Mouse (Mus musculus) limb, embryonic 15.5 days (tissue): Measurements from ENCODE around the gene Ern2. TPM values are rescaled to one million over a fixed set of nuclear protein-coding genes. Genes with fewer than 3 reads are reported as not detected.

Source experiments
- ATAC-seq: fragments of 200-750 bp; cut with Nextera tagmentation; 2 replicates; pipeline ENCODE4 v1.8.0; 2017; ENCODE audit warnings: low read depth, moderate TSS enrichment; ENCODE audit not compliant: insufficient number of reproducible peaks, low FRiP score, low TSS enrichment
- H3K27ac ChIP-seq: fragments of 300-500 bp; sonication (generic); 2 replicates; pipeline ENCODE4 v1.5.1; 2015; ENCODE audit warnings: moderate library complexity, mild to moderate bottlenecking, inconsistent platforms
- H3K27me3 ChIP-seq: fragments of 300-500 bp; sonication (generic); 2 replicates; pipeline ENCODE4 v1.6.1; 2015; ENCODE audit warnings: inconsistent platforms
- H3K36me3 ChIP-seq: fragments of 300-500 bp; sonication (generic); 2 replicates; pipeline ENCODE4 v1.6.1; 2015; ENCODE audit warnings: inconsistent platforms
- H3K4me1 ChIP-seq: fragments of 300-500 bp; sonication (generic); 2 replicates; pipeline ENCODE4 v1.6.1; 2015; ENCODE audit warnings: inconsistent platforms
- H3K4me2 ChIP-seq: fragments of 300-500 bp; sonication (generic); 2 replicates; pipeline ENCODE4 v1.6.1; 2015; ENCODE audit warnings: mild to moderate bottlenecking, inconsistent platforms
- H3K4me3 ChIP-seq: fragments of 300-500 bp; sonication (generic); 2 replicates; pipeline ENCODE4 v1.5.1; 2015; ENCODE audit warnings: mild to moderate bottlenecking, inconsistent platforms
- H3K9ac ChIP-seq: fragments of 300-500 bp; sonication (generic); 2 replicates; pipeline ENCODE4 v1.6.1; 2015; ENCODE audit warnings: inconsistent platforms
- H3K9me3 ChIP-seq: fragments of 300-500 bp; sonication (generic); 2 replicates; pipeline ENCODE4 v1.6.1; 2016; ENCODE audit warnings: inconsistent platforms
- WGBS: fragments of 180-500 bp; shearing (Covaris S2); methylation state at CpG from one replicate; pipeline ENCODE4 v1.1.7; 2015; 5-methylcytosine and 5-hydroxymethylcytosine counted together
- polyA plus RNA-seq: library from polyadenylated mRNA; unstranded; fragments of >200 nt; fragmentation: Nextera tagmentation; extraction: Ambion mirVana; gene quantifications from 2 replicates; pipeline ENCODE4 v1.2.1, GENCODE M21; 2015

Ern2 gene
- polyA plus RNA-seq, 1 experiment from 2014 or later: not detected

DNA sequence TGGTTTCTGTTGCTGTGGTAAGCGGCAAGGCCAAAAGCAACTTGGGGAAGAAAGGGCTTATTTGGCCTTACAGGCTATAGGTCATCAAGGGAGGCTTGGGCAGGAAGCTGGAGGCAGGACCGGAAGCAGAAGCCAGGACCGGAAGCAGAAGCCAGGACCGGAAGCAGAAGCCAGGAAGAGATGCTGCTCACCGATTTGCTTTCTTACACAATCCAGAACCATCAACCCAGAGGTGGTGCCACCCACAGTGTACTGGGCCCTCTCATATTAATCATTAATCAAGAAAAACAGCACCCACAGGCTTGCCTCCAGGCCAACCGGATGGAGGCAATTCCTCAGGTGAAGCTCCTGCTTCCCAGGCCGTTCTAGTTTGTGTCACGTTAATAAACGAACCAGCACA, 10.8 kb upstream of the Ern2 start:
- H3K4me2 ChIP-seq: no peak overlapping the region
- H3K27ac ChIP-seq: no peak overlapping the region
- no peaks in the 10 kb centered on the region for H3K4me1 ChIP-seq
- H3K27me3 ChIP-seq: no peaks in the 10 kb centered on the region
- WGBS: 79% methylated on average over 9 of the region's 9 CpGs
- no peak overlapping the region for H3K9ac ChIP-seq
- no peak for ATAC-seq
- no peak overlapping the region for H3K4me3 ChIP-seq
- H3K36me3 ChIP-seq: no peaks in the 10 kb centered on the region
- no peaks in the 10 kb centered on the region for H3K9me3 ChIP-seq

DNA sequence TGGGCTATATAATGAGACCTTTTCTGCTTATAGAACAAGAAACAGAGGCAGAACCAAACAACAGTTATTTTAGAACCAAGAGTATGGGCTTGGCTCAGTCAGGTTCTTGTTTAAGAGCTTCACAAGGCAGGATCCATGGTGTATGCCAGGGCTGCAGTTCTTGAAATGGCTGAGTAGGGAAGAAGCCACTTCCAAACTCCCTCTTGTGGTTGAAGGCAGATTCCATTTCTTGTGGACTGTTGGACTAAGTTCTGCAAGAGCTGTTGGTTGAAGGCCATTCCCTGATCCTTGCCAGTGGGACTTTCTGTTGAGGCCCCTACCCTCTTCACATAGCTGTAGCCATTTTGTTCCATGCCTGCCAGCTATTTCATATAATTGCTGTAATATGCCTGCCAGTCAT, 7.9 kb upstream of the Ern2 start:
- Histone ChIP-seq H3K36me3 (no peaks in the 10 kb centered on the region), H3K4me1 (no peaks in the 10 kb centered on the region; the same call in 1 of the 2 replicates), H3K27me3 (no peaks in the 10 kb centered on the region), H3K9ac (no peak overlapping the region), H3K27ac (no peak overlapping the region), H3K9me3 (no peaks in the 10 kb centered on the region), H3K4me3 (no peak overlapping the region), H3K4me2 (no peak overlapping the region)
- no peak for ATAC-seq

GRCm38 (mm10) chr7:122191097-122191496, 5.1 kb upstream of the Ern2 start:
- no peak for ATAC-seq
- Histone ChIP-seq H3K36me3 (no peaks in the 10 kb centered on the region), H3K27me3 (no peaks in the 10 kb centered on the region), H3K4me1 (no peaks in the 10 kb centered on the region; the same call in 1 of the 2 replicates), H3K27ac (no peak overlapping the region), H3K9ac (no peak overlapping the region), H3K4me3 (no peak overlapping the region), H3K4me2 (no peak overlapping the region), H3K9me3 (no peaks in the 10 kb centered on the region)
- 56% methylated on average over 10 of the region's 10 CpGs for WGBS

DNA sequence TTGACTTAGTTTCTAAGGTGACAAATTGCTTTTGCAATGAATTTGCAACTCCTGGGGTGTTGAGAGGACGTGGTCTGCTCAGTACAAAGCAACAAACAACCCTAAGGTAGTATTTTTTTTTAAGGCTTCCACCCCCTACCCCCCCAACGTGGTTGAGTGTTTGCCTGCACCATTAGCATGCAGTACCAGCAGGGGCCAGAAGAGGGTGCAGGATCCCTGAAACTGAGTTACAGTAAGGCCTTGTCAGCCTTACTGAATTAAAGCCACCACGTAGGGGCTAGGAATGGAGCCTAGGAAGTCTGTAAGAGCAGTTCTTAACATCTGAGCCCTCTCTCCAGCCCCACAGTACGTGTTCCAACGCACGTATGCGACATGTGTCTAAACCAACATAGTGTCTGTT, 3.5 kb upstream of the Ern2 start:
- no peak overlapping the region for H3K4me3 ChIP-seq
- ATAC-seq: no peak
- H3K9ac ChIP-seq: no peak overlapping the region
- H3K27ac ChIP-seq: no peak overlapping the region
- H3K36me3 ChIP-seq: no peaks in the 10 kb centered on the region
- H3K4me1 ChIP-seq: peaks cover 4% of the 10 kb centered on the region
- 36% methylated on average over 7 of the region's 7 CpGs for WGBS
- no peaks in the 10 kb centered on the region; the same call in 1 of the 2 replicates for H3K27me3 ChIP-seq
- no peaks in the 10 kb centered on the region for H3K9me3 ChIP-seq
- H3K4me2 ChIP-seq: no peak overlapping the region

DNA sequence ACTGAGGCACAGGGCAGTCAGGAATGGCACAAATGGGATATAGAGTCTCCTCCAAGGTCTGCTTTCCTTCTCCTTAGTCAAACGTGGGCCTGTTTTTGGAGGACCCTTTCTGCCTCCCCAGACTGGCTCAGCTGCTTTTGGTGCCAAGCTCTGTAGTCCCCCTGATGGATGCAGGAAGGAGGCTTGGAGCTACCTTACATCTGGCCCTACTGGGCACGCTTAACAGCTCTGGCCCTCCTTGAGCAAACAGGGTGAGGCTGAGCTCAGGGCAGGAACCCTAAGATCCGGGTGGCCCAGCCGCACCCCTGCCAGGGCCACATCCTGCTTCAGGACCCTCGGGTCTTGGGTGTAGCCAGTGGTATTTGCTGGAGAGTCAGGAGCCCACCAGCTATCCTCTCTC, 1.4 kb downstream of the Ern2 start:
- Histone ChIP-seq H3K4me3 (no peak overlapping the region), H3K36me3 (no peaks in the 10 kb centered on the region), H3K9ac (no peak overlapping the region), H3K9me3 (no peaks in the 10 kb centered on the region), H3K27me3 (no peaks in the 10 kb centered on the region; the same call in 1 of the 2 replicates), H3K4me1 (peaks cover 4% of the 10 kb centered on the region), H3K27ac (no peak overlapping the region), H3K4me2 (no peak overlapping the region)
- ATAC-seq: no peak
- WGBS: 67% methylated on average over 5 of the region's 5 CpGs

DNA sequence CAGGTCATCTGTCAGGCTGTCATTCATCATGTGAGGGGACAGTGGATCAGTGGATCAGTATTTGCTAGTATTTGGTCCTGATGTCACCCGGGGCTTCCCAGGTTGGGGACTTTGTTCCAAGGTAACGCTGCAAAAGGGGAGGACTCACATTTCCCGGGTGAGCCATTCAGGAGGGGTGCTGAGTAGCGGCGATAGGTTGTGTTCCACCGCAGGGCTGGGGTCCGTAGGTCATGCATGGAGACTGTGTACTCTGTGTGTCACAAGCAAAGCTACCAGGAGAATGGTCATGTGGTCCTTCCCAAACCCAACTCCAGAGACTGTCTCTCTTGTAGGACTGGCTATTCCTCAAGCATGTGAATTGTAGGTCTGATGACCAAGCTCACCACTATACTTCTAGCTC, 5.3 kb downstream of the Ern2 start:
- H3K27me3 ChIP-seq: no peaks in the 10 kb centered on the region; the same call in 1 of the 2 replicates
- no peak overlapping the region for H3K4me2 ChIP-seq
- ATAC-seq: no peak
- H3K4me1 ChIP-seq: peaks cover 1% of the 10 kb centered on the region; the same call in 1 of the 2 replicates
- no peak overlapping the region for H3K4me3 ChIP-seq
- 92% methylated on average over 7 of the region's 7 CpGs for WGBS
- no peaks in the 10 kb centered on the region for H3K36me3 ChIP-seq
- no peak overlapping the region for H3K9ac ChIP-seq
- H3K9me3 ChIP-seq: no peaks in the 10 kb centered on the region
- no peak overlapping the region for H3K27ac ChIP-seq

DNA sequence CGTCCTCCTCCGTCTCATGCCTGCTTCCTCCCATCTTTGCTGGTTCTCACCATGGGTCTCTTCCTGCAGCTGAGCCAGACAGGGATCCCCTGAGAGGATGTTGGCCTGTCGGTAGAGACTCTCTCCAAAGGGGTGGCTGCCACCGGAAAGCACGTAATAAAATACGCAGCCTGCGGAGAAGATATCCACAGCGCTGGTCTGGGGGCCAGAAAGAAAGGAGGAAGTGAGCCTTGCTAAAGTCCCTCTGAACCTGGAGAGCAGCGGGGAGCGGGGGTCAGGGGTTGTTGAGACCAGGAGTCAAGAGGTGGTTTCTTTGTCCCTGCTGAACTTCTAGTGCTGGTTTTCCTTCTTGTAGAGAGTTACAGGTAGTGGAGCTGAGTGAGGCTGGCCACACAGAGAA, 14.4 kb downstream of the Ern2 start:
- ATAC-seq: no peak
- no peaks in the 10 kb centered on the region for H3K27me3 ChIP-seq
- H3K36me3 ChIP-seq: peaks cover 40% of the 10 kb centered on the region
- no peak overlapping the region for H3K4me3 ChIP-seq
- no peak overlapping the region for H3K27ac ChIP-seq
- no peak overlapping the region for H3K4me2 ChIP-seq
- H3K9ac ChIP-seq: no peak overlapping the region
- no peaks in the 10 kb centered on the region for H3K9me3 ChIP-seq
- WGBS: 62% methylated on average over 10 of the region's 10 CpGs
- no peaks in the 10 kb centered on the region for H3K4me1 ChIP-seq

- Histone ChIP-seq H3K4me2 (no peak overlapping the region), H3K9me3 (no peaks in the 10 kb centered on the region), H3K4me1 (no peaks in the 10 kb centered on the region), H3K9ac (no peak overlapping the region), H3K36me3 (peaks cover 48% of the 10 kb centered on the region), H3K27ac (no peak overlapping the region), H3K27me3 (no peaks in the 10 kb centered on the region), H3K4me3 (no peak overlapping the region)
- ATAC-seq: no peak
- WGBS: 80% methylated on average over 6 of the region's 6 CpGs
Observed at GRCm38 (mm10) chr7:122170705-122171104, 15.3 kb downstream of the Ern2 start.

DNA sequence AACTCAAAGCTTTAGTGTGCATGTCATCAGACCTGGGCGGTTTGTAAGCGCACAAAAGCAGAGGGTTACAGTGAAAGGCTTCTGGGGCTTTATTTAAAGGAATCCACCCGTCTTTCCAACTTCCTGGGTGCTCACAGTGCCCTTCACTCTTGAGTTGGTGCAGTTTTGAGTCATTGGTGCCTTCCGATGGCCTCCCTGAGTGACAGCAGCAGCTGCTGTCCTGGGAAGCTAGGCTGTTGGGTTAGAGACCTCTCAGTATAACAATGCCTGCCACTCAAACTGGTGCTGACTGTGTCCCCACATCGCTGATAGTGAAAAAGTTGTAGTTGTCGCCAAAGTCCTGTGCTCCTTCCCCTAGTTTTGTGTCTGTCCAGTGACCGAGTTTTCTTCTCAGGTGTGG, 18.8 kb downstream of the Ern2 start:
- Histone ChIP-seq H3K9ac (no peak overlapping the region), H3K4me2 (no peak overlapping the region), H3K36me3 (peaks cover 75% of the 10 kb centered on the region), H3K9me3 (no peaks in the 10 kb centered on the region), H3K4me3 (no peak overlapping the region), H3K27ac (no peak overlapping the region), H3K27me3 (no peaks in the 10 kb centered on the region), H3K4me1 (0 out of 2 replicates have a peak, but pooled peaks cover 3% of the 10 kb centered on the region)
- no peak for ATAC-seq
- 88% methylated on average over 7 of the region's 7 CpGs for WGBS

- Histone ChIP-seq H3K4me2 (no peak overlapping the region), H3K4me1 (peaks cover 29% of the 10 kb centered on the region), H3K4me3 (no peak overlapping the region), H3K9me3 (no peaks in the 10 kb centered on the region), H3K36me3 (peaks cover 66% of the 10 kb centered on the region), H3K9ac (no peak overlapping the region), H3K27ac (no peak overlapping the region), H3K27me3 (no peaks in the 10 kb centered on the region)
- 90% methylated on average over 8 of the region's 8 CpGs for WGBS
- ATAC-seq: no peak
Observed at GRCm38 (mm10) chr7:122163766-122164165, 22.2 kb downstream of the Ern2 start.

DNA sequence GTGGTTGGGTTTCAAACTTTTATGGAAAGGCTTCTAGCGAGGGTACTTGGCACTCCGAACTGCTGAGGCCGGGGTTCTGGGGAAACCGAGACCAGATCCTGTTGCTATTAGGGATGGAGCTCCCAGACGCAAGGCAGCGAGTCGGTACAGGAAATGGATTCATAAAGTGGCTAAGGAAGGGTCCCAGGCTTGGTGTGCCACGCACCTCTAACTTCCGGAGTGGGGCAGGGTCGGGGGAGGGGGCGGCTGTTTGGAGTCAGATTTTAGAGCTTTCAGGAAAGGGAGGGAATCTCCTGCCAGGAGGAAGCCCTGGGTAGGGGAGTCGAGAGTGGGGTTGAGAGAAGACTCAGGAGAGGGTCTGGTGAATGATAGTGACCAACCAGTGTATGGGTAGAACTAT, 26.0 kb downstream of the Ern2 start:
- H3K4me2 ChIP-seq: peak overlapping the region; percentile 92
- ATAC-seq: no peak
- H3K9me3 ChIP-seq: no peaks in the 10 kb centered on the region
- peaks cover 33% of the 10 kb centered on the region for H3K36me3 ChIP-seq
- H3K4me3 ChIP-seq: peak overlapping the region; percentile 75
- H3K27ac ChIP-seq: peak overlapping the region; percentile 72
- H3K27me3 ChIP-seq: no peaks in the 10 kb centered on the region
- H3K4me1 ChIP-seq: peaks cover 41% of the 10 kb centered on the region
- WGBS: 2% methylated on average over 12 of the region's 12 CpGs
- H3K9ac ChIP-seq: peak overlapping the region; percentile 51

GRCm38 (mm10) chr7:122158915-122159902, 26.8 kb downstream of the Ern2 start, which contains the start of gene Plk1:
Plk1 (plus strand) TSS chr7:122159439.
- Histone ChIP-seq H3K4me1 (peaks cover 41% of the 10 kb centered on the region), H3K27me3 (no peaks in the 10 kb centered on the region), H3K27ac (peak within 1 kb of the TSS; percentile 83), H3K36me3 (peaks cover 27% of the 10 kb centered on the region), H3K9ac (peak within 1 kb of the TSS; percentile 55), H3K4me2 (peak within 1 kb of the TSS; percentile 92), H3K9me3 (no peaks in the 10 kb centered on the region), H3K4me3 (peak within 1 kb of the TSS; percentile 75)
- WGBS: under 1% methylated on average over 63 of the region's 63 CpGs
- ATAC-seq: peak; percentile 90
